Mouse (Mus musculus): Measurements from ENCODE around the gene Uhrf1bp1l.
"Not testable (repeated sequence)": the region's sequence is repeated elsewhere in the genome, so short reads cannot be mapped to it uniquely, and the experiment has no call there.

The Uhrf1bp1l gene
- long read RNA-seq, experiment 1, full-length matches to known transcripts, result 2 of 38 reads
- long read RNA-seq, experiment 1, partial matches to known transcripts, result 29 of 38 reads
- long read RNA-seq, experiment 1, other reads (novel, unspliced or antisense), result 7 of 38 reads
- long read RNA-seq, experiment 2, full-length matches to known transcripts, result 4 of 65 reads
- long read RNA-seq, experiment 2, partial matches to known transcripts, result 55 of 65 reads
- long read RNA-seq, experiment 2, other reads (novel, unspliced or antisense), result 6 of 65 reads

DNA sequence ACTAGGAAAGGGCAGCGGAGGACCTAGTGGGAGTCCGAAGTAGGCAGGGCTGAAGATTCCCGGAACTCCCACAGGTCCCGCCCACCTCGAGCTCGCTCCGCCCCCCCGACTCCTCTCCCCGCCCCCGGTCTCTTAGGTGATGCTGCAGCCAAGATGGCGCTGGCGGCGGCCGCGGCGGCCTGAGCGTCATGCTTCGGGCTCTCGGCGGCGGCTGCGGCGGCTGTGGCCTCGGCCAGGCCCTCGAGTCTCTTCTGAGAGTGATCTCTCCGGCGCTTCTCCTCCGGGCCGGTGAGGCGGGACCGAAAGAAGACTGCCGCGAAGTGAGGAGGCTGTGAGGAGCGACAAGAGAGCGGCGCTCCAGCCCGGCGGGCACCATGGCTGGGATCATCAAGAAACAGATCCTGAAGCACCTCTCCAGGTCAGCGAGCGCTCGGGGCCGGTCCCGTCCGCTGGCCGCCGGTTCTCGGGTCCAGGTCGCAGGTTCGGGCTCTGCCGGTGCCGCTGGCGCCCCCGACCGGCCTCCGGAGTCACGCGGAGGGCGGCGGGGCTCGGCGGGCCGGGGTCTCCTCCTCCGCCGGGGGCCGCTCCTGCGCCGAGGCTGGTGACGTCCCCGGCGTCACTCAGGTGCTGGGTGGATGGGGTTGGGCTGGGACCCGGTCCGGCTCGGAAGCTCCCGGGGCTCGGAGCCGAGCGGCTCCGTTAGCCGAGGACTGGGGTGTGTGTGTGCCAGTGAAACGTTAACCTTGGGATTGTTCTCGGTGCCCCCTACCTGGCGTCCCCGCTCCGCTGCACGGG is at the start of gene Uhrf1bp1l:
Gene Uhrf1bp1l (plus strand): TSS at position 121 of the 795 bp plus-strand sequence.
- intact Hi-C loops (cut with DNase I), result no loop called here

DNA sequence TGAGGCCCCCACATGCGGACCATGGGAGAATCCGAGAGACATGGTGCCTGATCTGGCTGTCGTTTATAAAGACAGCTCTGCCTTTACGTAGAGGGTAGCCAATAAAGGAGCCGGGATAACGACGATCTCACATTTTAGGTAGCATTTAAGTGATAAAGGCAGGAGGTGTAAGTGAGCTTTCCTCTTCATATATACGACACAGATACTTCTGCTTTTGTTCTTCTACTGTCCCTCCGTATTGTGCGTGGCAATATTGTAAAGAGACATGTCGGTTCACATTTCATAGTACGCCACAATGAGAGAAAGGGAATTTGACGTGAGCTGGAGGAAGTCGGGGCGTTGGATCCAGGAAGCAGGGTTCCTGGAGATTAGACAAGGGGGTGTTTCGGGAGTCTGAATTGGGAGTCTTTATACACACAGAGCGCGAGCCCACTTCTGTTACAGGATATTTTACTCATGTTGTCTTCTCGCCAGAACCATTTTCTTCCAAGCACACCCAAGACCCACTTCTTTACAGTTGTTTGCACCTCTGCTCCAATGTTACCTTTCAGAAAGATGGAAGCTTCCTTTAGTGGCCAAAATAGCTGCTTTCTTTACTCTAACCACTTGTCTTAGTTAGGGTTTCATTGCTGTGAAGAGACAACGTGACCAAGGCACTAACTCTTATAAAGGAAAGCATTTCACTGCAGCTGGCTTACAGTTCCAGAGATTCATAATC is 49.4 kb upstream of the Uhrf1bp1l start:
- intact Hi-C loops (cut with DNase I), result no loop called here

DNA sequence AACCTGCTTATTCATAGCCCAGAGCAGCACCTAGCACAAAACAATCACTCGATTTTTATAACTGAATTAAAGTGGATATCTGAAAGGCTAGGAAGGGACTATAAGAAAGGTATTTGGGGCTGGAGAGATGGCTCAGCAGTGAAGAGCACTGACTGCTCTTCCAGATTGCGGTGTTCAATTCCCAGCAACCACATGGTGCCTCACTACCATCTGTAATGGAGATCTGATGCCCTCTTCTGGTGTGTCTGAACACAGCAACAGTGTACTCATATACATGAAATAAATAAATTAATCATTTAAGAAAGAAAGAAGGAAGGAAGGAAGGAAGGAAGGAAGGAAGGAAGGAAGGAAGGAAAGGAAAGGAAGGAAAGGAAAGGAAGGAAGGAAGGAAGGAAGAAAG is 48.5 kb upstream of the Uhrf1bp1l start:
- intact Hi-C loops (cut with DNase I), result not testable (repeated sequence)

DNA sequence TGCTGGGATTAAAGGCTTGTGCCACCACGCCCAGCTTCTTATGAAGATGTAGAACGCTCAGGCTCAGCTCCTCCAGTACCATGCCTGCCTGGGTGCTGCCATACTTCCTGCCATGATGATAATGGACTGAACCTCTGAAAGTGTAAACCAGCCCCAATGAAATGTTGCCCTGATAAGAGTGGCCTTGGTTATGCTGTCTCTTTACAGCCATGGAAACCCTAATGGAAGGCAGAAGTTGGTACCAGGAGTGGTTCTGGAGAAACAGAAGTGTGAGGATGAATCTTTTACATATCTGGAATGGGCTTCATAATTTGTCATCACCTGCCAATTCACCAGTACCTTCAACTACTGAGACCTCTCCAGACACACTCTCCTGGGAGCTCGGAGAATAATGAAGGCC is 46.8 kb upstream of the Uhrf1bp1l start:
- intact Hi-C loops (cut with DNase I), result no loop called here

DNA sequence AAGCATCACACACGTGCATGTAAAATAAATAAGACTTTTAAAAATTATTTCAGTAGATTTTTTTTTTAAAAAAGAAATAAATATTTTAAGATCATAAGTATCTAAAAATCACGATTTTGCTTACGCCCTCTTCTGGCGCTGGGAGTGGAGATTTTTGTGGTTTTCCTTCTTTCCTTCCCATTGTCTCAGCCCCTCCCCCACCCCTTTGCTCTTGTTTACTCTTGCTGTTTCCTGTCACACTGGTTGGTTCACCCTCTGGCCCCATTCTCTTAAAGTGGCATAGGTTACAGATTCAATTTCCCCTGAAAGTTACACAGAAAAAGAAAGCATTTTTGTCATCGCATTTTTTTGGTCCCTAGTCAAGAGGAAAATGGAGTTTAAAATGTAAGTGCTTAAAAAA is 41.7 kb upstream of the Uhrf1bp1l start:
- intact Hi-C loops (cut with DNase I), result no loop called here

DNA sequence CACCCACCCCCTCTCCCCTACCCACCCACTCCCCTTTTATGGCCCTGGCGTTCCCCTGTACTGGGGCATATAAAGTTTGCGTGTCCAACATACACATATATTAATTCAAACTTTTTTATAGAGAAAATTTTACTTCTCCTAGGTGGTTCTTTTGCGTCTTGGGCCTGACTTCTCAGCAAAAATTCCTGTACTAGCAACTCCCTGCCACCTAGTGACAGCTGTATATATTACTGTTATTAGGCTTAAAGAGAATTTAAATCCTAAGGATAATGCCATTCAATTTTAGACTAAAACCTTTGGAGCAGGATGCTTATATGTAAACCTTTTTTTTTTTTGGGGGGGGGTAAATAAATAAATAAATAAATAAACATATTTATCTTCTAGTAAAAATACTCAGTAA is 37.4 kb upstream of the Uhrf1bp1l start:
- intact Hi-C loops (cut with DNase I), result no loop called here

DNA sequence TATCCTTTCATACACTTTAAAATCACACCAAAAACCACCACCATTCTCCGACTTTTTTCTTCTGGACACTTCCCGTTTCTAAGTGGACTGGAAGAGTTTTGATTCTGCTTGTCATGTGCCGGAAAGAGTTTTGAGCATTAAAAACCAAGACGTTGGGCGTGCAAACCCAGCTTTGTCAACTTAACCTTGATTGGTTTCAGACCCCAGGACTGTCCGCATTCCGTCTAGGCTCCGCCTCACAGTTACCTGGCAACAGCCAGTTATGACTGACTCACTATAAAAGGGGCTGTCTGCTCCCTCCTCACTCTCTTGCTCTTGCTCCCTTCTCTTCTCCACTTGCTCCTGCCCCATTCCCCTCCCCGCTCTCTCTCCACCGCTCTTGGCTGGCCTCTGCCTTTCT is 36.1 kb upstream of the Uhrf1bp1l start:
- intact Hi-C loops (cut with DNase I), result no loop called here

DNA sequence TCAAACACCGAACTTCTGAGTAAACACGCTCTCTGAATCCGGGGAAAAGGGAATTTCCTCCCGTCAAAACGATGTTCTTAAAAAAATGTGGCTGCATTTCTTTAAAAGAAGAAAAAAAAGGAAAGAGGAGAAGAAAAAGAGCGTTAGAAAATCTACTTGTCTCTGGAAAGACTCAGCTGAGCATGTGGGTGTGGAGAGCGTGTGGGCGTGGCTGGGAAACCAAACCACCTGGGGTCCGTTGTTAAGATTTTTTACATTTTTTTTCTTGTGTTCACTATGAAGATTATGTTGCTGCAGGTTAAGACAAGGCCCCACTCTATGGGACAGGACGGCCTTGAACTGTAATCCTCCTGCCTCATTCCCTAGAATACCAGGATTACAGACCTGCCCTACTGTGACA is 29.9 kb upstream of the Uhrf1bp1l start:
- intact Hi-C loops (cut with DNase I), result no loop called here

DNA sequence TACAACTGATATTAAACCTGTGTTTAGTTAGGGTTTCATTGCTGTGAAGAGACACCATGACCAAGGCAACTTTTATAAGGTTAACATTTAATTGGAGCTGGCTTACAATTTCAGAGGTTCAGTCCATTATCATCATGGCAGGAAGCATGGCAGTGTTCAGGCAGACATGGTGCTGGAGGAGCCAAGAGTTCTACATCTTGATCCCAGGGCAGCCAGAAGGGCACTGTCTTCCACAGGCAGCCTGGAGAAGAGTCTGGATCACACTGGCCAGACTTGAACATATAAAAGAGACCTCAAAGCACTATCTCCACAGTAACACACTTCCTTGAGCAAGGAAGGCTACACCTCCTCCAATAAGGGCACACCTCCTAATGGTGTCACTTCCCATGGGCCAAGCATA is 24.5 kb upstream of the Uhrf1bp1l start:
- intact Hi-C loops (cut with DNase I), result no loop called here

DNA sequence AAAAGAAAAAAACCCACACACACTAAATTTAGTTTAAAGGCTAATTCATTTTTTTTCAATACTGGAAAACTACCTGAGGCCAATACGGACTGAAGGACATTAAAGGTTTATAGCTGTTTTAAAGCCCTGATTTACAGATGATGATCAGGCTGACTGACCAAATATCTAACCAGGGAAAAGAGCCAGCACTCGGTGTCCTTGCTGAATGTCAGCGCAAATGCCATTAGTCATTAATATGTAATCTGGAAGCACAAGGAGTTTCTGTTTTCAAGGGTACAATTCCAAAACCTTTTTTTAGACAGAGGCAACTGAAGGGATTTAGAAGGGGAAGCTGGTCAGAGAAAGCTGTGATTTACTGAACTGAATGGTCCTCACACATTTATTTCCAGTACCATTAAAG is 24.0 kb upstream of the Uhrf1bp1l start:
- intact Hi-C loops (cut with DNase I), result no loop called here

DNA sequence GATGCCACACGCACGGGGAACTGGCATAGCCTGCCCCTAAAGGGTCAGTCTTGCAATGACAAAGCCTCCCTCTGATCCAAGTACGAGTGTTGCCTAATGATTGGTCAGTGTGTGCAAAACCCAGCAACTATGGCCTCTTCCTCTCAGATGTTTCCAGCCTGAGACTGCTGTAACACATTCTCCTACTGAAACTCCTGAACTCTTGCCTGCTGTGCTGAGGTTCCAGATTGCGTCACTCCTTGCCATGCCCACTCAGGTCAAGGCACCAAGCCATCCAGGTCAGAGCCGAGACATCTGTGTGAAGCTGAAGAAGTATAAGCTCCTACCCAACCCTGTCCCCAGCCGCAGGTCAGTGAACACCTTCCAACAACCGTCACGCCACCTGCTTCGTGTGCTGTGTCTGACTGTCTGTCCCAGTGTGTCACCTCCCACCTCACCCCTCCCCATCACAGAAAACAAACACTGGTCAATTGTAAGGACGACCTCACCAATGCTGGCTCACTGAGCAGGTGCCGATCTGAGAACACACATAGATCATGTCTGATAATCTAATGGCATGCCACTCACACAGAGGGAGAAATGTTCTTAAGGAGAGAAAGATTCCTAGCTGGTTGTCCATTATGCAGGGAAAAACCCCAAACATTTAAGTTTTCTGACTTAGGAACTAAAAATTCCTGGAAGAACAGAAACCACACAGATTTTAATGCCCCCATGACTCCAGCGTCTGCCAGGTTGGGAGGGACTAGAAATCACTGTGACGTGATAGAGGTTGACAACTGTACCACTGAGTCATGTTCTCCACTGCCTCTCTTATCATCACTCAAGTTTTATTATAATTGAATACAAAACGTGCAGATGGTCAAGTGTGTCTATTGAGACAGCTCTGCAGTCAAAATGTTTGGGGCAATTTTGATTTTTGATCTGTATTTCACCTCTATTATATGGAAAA is 22.3 kb upstream of the Uhrf1bp1l start:
- intact Hi-C loops (cut with DNase I), result no loop called here

DNA sequence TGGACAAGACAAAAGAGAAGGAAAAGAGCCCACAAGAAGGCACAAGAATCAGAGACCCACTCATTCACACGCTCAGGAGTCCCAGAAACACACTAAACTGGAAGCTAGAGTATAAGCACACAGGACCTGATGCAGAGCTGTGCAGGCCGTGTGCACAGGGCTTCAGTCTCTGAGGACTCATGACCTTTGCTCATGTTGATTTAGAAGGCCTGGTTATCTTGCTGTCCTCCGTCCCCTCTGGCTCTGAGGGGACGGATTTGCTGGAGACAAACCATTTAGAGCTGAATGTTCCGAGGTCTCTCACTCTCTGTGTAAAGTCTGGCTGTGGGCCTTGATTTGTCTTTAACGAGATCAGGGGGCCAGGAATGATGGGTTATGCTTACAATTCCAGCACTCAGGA is 14.4 kb upstream of the Uhrf1bp1l start:
- intact Hi-C loops (cut with DNase I), result no loop called here

DNA sequence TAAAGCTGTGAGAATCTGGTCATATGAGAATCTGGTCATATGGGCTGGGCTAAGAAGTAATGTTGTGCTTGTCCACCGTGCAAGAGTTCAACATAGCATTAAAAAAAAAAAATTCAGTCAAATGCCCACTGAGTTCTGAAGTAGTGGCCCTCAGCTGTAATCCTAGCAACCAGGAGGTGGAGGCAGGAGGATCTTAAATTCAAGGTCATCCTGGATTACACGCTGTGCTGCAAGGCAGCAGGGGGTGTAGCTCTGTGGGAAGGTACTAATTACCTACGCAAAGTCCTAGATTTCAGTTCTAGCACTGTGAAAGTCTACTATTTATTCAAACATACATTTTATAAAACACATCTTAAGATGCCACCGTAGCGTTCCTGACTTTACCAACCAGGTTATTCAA is 13.4 kb upstream of the Uhrf1bp1l start:
- intact Hi-C loops (cut with DNase I), result no loop called here

DNA sequence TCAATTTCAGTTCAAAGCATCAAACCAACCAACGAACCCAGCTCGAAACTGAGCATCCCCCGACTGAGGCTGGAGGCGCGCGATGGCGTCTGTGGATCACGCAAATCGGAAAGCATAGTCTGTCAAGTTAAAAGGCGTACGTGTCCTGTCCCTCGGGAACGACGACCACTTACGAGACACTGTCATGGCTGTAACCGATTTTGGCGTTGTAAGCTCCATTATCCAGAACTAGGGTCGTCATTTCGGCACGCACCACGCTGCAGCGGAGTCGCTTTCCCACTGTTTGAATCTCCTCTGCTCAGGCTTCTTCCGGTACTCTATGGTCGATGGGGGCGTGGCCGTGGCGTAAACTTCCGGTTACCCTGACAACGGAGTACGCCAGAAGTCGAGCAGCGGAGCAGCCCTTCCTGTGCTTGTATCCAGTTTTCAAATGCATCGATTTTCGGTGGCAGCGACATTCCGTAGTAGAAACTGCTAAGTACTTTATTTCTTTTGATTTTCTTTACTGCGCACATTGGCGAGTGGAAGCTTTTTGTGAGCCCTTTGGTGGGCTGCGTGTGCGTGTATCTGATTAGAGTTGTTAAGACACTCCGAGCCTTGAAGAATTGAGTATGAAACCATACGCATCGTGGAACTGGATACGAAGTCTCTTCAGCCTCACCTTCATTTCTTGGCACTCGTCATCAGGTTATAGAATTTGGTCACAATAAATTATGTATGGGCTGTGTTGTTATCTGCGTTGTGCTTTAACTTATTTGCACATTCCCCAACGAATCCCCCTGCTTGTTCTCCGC is 12.6 kb upstream of the Uhrf1bp1l start, which contains the start of gene Actr6:
Gene Actr6 (minus strand): TSS at position 295 of the 794 bp plus-strand sequence.
- intact Hi-C loops (cut with DNase I), result no loop called here

DNA sequence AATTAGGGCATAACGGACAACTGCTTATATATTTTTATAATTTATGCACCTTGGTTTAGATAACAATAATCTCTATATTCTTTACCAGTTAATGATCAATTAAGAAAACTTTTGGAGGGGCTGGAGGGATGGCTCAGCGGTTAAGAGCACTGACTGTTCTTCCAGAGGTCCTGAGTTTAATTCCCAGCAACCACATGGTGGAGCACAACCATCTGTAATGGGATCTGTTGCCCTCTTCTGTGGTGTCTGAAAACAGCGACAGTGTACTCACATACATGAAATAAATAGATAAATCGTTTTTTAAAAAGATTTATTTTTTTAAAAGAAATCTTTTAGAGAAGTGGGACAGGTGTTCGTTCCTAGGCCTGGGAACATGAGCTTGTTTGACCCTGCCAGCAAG is 7.7 kb upstream of the Uhrf1bp1l start:
- intact Hi-C loops (cut with DNase I), result no loop called here

DNA sequence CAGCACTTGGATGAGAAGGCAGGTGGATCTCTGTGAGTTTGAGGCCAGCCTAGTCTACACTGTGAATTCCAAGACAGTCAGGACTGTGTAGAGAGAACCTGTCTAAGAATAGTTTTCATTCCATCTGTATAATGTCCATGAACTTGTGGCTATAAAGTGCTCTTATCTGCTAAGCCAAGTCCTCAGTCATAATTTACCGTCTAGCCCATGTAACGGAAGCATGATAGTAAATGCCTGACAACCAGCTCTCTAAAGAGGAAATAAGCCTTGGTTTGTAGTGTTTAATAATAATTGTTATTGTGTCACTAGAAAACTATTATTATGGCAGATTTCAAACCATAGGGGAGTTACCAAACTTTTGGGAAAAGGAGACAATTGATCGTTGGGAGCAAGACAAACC is 6.9 kb upstream of the Uhrf1bp1l start:
- intact Hi-C loops (cut with DNase I), result no loop called here

DNA sequence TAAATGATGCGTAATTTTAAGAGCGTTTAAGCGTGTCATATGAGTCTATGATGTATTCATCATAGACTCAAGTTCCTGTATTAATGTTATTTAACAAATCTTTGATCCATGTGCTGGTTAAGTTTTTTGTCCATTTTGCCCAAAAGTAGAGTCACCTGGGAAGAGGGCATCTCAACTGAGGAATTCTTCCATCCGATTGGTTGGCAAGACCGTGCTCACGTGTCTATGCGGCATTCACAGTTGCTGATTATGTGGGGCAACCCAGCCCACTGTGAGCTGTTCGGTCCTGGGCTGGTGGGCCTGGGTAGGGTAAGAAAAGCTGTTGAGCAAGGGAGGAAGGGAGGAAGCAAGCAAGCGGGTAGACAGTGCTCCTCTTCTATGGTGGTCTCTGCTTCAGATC is 6.4 kb upstream of the Uhrf1bp1l start:
- intact Hi-C loops (cut with DNase I), result no loop called here

DNA sequence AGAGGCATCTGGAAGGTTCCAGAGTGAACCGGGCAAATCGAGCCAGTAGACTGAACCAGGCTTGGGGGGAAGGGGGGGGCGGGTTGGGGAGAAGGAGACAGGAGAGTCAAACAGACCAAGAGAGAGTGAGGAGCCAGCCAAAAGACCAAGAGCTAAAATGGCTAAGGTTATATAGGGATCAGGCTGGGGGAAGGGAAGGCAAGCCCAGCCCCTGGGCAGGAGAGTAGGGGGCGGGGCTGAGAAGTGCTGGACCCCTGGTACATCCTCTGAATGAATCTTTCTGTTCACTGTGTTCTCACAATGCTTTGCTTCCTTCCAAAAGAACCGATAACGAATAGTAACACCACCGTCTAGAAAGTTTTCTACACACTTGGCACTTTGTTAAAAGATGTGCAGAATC is 5.1 kb upstream of the Uhrf1bp1l start:
- intact Hi-C loops (cut with DNase I), result no loop called here

DNA sequence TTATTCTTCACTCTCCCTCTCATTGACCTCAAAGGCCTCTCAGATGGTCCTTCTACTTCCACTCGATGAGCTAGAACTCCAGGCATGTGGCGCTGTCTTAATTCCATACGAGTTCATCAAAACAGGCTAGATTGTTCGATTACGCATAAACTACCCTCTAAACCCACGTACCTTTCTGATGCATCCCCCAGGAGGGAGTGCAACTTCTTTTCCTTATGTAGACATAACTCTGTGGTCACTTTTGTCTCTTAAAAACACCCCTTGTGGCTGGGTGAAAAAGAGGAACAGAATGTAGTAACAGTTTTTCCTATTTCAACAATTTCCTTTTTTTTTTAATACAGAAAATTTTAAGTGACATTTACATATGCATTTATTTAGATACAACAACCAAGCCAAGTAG is 3.8 kb upstream of the Uhrf1bp1l start:
- intact Hi-C loops (cut with DNase I), result no loop called here

DNA sequence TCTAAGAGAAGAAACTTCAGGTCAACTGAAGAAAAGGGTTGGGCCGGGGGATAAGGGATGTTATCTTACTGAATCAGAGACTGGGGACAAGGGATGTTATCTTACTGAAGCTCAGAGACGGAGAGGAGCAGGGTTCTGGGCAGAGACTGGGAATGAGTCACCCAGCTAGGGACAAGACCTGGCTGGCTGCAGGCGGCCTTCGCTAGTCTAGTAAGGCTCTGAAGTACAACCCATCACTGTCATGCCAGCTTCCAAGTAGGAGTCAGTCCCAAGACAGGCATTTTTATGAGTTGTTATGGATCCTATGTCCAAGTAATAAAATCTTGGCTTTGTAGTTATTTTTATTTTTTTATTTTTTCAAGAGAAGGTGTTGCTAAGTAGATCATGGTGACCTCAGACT is 1.5 kb upstream of the Uhrf1bp1l start:
- intact Hi-C loops (cut with DNase I), result no loop called here

Measured in adrenal gland (tissue).